Mouse (Mus musculus): Measurements from ENCODE around the gene Cadm4. TPM values are rescaled to one million over a fixed set of nuclear protein-coding genes. Genes with fewer than 3 reads are reported as not detected.

Gene Cadm4
- polyA plus RNA-seq, 1 experiment from 2014 or later: 90.6 TPM

DNA sequence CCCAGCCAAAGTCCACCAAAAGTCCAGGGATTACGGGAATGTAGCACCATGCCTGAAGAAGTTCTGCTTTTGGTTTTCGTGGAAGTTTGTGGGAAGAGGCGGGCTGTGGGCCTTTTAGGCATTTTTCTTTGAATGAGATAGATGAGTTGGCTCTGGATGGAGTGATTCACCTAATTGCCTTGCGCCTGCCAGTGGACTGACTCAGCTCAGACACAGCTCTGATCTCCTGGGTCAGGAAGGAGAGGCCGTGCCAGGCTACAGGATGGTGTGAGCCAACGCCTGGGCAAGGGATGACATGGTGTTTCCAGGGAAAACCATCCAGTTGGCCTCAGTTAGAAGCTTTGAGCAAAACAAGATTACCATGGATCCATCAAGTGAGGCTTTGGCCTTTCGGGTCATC, 11.5 kb upstream of the Cadm4 start:
- Histone ChIP-seq H3K27ac (replicated peaks) (no peak overlapping the region), H3K9me3 (replicated peaks) (no peaks in the 10 kb centered on the region), H3K4me1 (0 out of 2 replicates have a peak, but pooled peaks cover 9% of the 10 kb centered on the region), H3K4me2 (no peak overlapping the region), H3K36me3 (no peaks in the 10 kb centered on the region), H3K4me3 (replicated peaks) (no peak overlapping the region), H3K9ac (replicated peaks) (no peak overlapping the region), H3K27me3 (replicated peaks) (no peaks in the 10 kb centered on the region)
- no peak for ATAC-seq (ENCODE audit: low FRiP score)
- WGBS: 97% methylated on average over 7 of the region's 7 CpGs

DNA sequence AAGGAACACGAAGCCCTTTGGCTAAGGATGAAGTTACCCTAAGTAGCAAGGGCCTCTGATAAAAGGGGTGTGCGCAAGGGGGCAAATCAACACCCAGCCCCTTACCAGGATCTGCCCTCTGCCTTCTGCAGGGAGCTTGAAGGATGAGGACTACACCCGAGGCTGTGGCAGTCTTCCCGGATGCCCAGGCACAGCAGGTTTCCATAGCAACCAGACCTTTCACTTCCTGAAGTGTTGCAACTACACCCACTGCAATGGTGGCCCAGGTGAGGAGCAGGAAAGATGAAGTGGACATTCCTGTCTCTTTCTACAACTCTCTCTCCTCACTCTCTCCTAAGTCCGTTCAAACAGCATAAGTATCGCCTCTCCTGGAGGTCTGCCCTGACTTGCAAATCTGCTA, 9.4 kb upstream of the Cadm4 start:
- no peak overlapping the region for H3K9ac ChIP-seq (replicated peaks)
- 0 out of 2 replicates have a peak, but pooled peaks cover 12% of the 10 kb centered on the region for H3K4me1 ChIP-seq
- no peak overlapping the region for H3K27ac ChIP-seq (replicated peaks)
- no peaks in the 10 kb centered on the region for H3K27me3 ChIP-seq (replicated peaks)
- no peaks in the 10 kb centered on the region for H3K9me3 ChIP-seq (replicated peaks)
- H3K4me3 ChIP-seq (replicated peaks): no peak overlapping the region
- H3K36me3 ChIP-seq: no peaks in the 10 kb centered on the region
- 75% methylated on average over 6 of the region's 6 CpGs for WGBS
- no peak overlapping the region for H3K4me2 ChIP-seq
- no peak for ATAC-seq (ENCODE audit: low FRiP score)

DNA sequence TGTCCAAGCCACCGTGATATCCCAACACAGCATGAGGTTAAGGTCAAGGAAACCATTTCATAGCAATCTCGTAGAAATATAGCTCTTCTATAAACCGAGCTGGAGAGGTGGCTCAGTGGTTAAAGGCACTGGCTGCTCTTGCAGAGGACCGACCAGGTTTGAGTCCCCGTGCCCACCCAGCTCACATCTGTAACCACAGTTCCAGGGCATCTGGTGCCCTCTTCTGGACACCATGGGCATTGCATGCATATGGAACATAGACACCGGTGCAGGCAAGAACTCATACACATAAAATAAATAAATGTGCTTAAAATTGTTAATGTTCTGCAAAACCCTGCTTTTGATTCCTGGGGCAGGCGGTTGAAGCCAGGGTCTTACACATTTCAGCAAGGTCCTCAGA, 8.9 kb upstream of the Cadm4 start:
- Histone ChIP-seq H3K4me1 (0 out of 2 replicates have a peak, but pooled peaks cover 12% of the 10 kb centered on the region), H3K36me3 (no peaks in the 10 kb centered on the region), H3K4me2 (no peak overlapping the region), H3K27ac (replicated peaks) (no peak overlapping the region), H3K9me3 (replicated peaks) (no peaks in the 10 kb centered on the region), H3K4me3 (replicated peaks) (no peak overlapping the region), H3K27me3 (replicated peaks) (no peaks in the 10 kb centered on the region), H3K9ac (replicated peaks) (no peak overlapping the region)
- ATAC-seq (ENCODE audit: low FRiP score): no peak
- WGBS: 76% methylated on average over 7 of the region's 7 CpGs

DNA sequence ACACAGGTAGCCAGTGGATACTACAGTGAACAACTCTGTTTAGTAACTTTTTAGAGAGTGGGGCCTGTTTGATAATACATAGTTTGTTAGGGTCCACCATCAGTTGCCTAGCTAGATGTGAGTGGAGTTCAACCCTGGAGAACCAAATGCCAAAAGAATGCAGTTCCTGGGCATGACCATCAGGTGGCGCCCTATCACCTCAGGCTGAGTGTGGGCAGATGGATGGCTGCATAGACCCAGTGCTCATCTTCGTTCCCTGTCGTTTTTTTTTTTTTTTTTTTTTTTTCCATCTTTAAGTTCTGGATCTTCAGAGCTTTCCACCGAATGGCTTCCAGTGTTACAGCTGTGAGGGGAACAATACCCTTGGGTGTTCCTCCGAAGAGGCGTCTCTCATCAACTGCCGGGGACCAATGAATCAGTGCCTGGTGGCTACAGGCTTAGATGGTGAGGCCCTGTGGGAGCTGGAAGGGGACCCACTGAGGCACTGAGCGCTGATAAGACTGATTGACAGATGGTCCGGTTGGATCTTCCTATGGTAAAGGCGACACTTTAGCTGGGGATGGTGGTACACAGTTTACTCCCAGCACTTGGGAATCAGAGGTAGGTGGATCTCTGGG, 7.8 kb upstream of the Cadm4 start:
- Histone ChIP-seq H3K4me2 (no peak overlapping the region), H3K9me3 (replicated peaks) (no peaks in the 10 kb centered on the region), H3K27ac (replicated peaks) (no peak overlapping the region), H3K36me3 (no peaks in the 10 kb centered on the region), H3K27me3 (replicated peaks) (no peaks in the 10 kb centered on the region), H3K4me3 (replicated peaks) (no peak overlapping the region), H3K9ac (replicated peaks) (no peak overlapping the region), H3K4me1 (0 out of 2 replicates have a peak, but pooled peaks cover 12% of the 10 kb centered on the region)
- 41% methylated on average over 10 of the region's 10 CpGs for WGBS
- ATAC-seq (ENCODE audit: low FRiP score): 0 out of 2 replicates have a peak, but pooled peaks have one; percentile 20

DNA sequence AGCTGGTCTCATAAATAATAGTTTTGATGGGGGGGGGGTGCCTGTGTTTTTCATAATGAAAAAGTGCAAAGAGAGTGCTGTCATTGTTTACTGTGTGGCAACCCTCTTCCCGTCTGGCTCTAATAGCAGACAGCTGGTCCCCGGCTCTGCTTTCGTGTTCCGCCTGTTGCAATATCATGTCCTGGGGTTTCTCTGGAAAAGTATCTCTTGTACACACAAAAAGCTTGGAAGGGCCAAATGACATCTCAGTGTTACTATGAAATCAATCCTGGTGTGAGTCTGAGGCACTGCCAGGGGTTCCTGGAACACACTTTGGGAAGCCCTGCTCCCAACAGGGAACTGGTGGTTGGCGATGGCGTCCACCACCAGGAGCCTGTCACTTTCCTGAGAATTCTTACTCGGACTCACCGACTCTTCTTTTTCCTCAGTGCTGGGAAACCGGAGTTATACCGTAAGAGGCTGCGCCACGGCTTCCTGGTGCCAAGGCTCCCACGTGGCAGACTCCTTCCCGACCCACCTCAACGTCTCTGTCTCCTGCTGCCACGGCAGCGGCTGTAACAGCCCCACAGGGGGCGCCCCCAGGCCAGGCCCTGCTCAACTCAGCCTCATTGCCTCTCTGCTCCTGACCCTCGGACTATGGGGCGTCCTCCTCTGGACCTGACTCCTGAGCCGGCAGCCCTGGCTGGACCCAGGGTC, 6.9 kb upstream of the Cadm4 start:
- H3K4me2 ChIP-seq: peak overlapping the region; percentile 4; the same call in 1 of the 2 replicates
- H3K27me3 ChIP-seq (replicated peaks): no peaks in the 10 kb centered on the region
- no peak overlapping the region for H3K9ac ChIP-seq (replicated peaks)
- no peaks in the 10 kb centered on the region for H3K36me3 ChIP-seq
- no peak overlapping the region for H3K27ac ChIP-seq (replicated peaks)
- no peaks in the 10 kb centered on the region for H3K9me3 ChIP-seq (replicated peaks)
- no peak overlapping the region for H3K4me3 ChIP-seq (replicated peaks)
- no peak for ATAC-seq (ENCODE audit: low FRiP score)
- peaks cover 16% of the 10 kb centered on the region for H3K4me1 ChIP-seq
- WGBS: 30% methylated on average over 21 of the region's 21 CpGs

DNA sequence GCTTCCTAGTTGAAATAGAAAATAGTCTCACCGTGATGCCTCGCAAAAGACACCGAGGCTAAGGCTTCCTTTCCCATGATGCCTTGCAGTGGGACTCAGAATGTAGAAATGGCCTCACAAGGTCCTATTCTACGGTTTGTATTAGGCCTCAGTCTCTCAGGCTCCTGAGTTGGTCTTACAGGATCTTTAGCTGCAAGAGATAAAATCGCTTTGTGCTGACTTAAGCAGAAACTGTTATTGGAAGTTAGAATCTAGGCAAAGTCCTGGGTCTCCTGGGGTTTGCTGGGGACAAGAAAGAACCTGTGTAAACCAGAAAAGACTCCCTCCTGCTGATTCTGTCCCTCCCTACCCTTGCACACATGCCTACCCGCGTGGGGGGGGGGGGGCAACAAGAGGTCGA, 5.5 kb upstream of the Cadm4 start:
- no peaks in the 10 kb centered on the region for H3K27me3 ChIP-seq (replicated peaks)
- no peak overlapping the region for H3K4me3 ChIP-seq (replicated peaks)
- H3K9me3 ChIP-seq (replicated peaks): no peaks in the 10 kb centered on the region
- H3K4me1 ChIP-seq: peaks cover 30% of the 10 kb centered on the region
- no peak for ATAC-seq (ENCODE audit: low FRiP score)
- whole genome bisulfite sequencing: 80% methylated on average over 8 of the region's 8 CpGs
- H3K27ac ChIP-seq (replicated peaks): no peak overlapping the region
- no peak overlapping the region for H3K4me2 ChIP-seq
- no peaks in the 10 kb centered on the region for H3K36me3 ChIP-seq
- no peak overlapping the region for H3K9ac ChIP-seq (replicated peaks)

DNA sequence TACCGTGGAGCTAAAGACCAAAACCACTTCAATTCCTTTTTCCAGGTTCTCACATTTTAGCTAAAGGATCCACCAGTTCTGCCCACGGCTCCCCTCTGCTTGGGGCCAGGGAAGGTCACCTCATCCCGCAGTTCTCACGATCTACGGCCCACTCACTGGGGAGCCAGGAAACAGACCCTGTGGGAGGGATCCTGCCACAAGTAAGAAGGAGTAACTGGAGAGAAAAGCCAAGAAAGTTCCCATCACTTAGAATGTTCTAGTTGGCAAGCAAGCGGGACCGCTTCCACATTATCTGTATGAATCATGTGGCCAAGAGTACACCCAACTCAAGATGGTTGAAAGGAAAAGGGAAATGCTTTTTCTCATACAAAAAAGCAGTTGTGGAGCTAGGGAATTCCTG, 5.0 kb upstream of the Cadm4 start:
- Histone ChIP-seq H3K9ac (replicated peaks) (no peak overlapping the region), H3K4me1 (peaks cover 32% of the 10 kb centered on the region), H3K4me3 (replicated peaks) (no peak overlapping the region), H3K36me3 (no peaks in the 10 kb centered on the region), H3K9me3 (replicated peaks) (no peaks in the 10 kb centered on the region), H3K27me3 (replicated peaks) (no peaks in the 10 kb centered on the region), H3K4me2 (no peak overlapping the region), H3K27ac (replicated peaks) (no peak overlapping the region)
- no peak for ATAC-seq (ENCODE audit: low FRiP score)
- WGBS: 86% methylated on average over 7 of the region's 7 CpGs

DNA sequence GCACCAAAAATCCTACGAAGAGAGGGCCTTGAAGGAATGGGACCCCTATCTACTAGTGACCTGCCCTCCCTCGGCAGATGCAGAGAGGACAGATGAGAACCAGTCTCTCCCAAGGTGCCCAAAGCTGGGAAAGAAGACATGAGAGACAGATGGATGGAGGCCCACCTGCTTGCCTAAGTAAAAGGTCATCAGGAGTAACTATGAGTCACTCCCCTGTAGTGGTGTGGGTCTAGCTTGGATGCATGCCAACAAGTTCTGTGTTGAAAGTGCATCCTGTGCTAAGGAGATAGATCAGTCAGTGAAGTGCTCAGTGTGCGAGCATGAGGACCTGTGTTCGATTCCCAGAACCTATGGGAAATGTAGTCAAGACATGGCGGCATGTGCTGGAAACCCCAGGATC, 2.9 kb upstream of the Cadm4 start:
- H3K4me3 ChIP-seq (replicated peaks): no peak overlapping the region
- 93% methylated on average over 5 of the region's 5 CpGs for WGBS
- H3K4me1 ChIP-seq: peaks cover 45% of the 10 kb centered on the region
- H3K9ac ChIP-seq (replicated peaks): no peak overlapping the region
- no peak for ATAC-seq (ENCODE audit: low FRiP score)
- no peaks in the 10 kb centered on the region for H3K9me3 ChIP-seq (replicated peaks)
- H3K36me3 ChIP-seq: no peaks in the 10 kb centered on the region
- H3K27ac ChIP-seq (replicated peaks): no peak overlapping the region
- H3K4me2 ChIP-seq: no peak overlapping the region
- H3K27me3 ChIP-seq (replicated peaks): no peaks in the 10 kb centered on the region

DNA sequence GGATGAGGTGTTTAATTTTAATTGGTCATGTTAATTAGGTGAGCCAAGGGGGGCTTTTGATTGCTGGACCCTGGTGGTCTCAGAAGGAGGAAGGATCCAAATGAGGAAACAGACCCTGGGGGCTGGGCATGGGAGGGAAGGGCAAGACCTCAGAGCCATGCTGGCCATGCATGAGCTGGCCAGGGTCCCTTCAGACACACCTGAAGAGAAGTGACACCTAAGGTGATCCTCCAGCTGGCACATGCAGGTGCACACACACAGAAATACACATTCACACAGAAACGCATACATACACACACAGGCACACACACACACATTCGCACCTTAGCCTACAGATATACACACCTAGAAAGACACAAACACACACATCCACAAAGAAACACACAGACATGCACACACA, 2.1 kb upstream of the Cadm4 start:
- Histone ChIP-seq H3K27ac (replicated peaks) (no peak overlapping the region), H3K4me2 (peak overlapping the region; percentile 77), H3K9ac (replicated peaks) (no peak overlapping the region), H3K9me3 (replicated peaks) (no peaks in the 10 kb centered on the region), H3K4me1 (peaks cover 47% of the 10 kb centered on the region), H3K4me3 (replicated peaks) (peak overlapping the region; percentile 67; the same call in 1 of the 2 replicates), H3K27me3 (replicated peaks) (no peaks in the 10 kb centered on the region), H3K36me3 (no peaks in the 10 kb centered on the region)
- ATAC-seq (ENCODE audit: low FRiP score): no peak
- 88% methylated on average over 2 of the region's 2 CpGs for WGBS

DNA sequence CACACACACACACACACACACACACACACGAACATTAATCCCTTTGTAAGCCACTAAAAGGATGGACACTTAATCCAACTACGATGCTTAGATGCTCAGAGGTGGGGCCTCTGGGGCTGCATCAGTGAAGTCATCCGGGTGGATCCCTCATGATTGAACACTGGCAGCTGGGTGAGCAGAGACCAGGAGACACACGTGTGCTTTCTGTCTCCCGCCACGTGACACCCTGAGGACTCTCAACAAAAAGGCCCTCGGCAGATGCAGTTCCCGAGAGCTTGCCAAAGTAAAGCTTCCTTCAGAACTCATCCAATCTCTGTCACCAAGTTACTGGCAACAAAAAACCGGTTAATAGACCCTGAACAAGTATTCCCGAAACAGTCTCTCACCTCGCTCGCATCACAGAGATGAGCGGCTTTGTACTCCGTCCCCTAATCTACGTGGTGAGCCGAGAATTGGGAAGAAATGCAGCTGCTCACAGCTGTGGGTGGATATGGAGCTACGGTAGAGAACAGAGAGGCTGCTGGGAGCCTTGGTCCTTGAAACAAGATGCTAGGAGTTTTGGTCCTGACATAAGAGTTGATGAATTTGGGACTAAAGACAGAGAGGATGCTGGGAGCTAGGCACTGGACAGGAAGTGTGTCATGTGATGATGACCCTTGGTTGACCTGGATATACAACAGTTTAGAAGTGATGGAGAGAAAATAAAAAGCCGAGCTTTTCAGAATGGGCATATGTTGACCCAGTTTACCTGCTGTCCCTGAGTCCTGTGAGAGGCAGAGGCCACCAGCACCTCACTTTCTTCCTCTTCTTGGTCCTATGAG, 1.5 kb upstream of the Cadm4 start:
- Histone ChIP-seq H3K36me3 (no peaks in the 10 kb centered on the region), H3K4me1 (peaks cover 50% of the 10 kb centered on the region), H3K4me3 (replicated peaks) (peak overlapping the region; percentile 67), H3K9me3 (replicated peaks) (no peaks in the 10 kb centered on the region), H3K9ac (replicated peaks) (peak overlapping the region; percentile 81), H3K27ac (replicated peaks) (peak overlapping the region; percentile 23; the same call in 1 of the 2 replicates), H3K27me3 (replicated peaks) (no peaks in the 10 kb centered on the region), H3K4me2 (peak overlapping the region; percentile 77)
- WGBS: 43% methylated on average over 18 of the region's 18 CpGs
- ATAC-seq (ENCODE audit: low FRiP score): no peak

DNA sequence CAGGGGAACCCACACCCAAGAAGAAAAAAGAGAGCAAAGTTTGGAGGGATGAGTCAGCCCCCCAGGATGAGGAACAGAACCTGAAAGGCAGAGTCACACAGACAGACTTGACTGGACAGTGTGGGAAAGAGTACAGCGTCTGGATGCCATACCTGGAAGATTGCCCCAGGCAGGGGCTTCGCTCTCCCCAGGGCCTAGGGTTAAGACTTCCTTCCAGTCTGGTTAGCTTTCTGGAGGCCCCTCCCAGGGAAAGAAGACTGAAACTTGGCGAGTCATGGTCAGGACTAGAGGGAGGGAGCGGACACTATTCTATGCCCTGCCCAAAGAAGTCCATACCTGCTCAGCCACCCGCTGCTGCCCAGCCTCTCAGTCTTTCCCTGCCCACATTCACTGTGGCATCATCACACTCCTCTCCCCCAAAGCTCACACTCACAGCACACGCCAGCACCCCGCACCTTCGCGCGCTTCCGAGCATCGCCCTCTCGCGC, 793 bp upstream of the Cadm4 start:
- no peak; the same call in 1 of the 2 replicates for ATAC-seq (ENCODE audit: low FRiP score)
- Histone ChIP-seq H3K9me3 (replicated peaks) (no peaks in the 10 kb centered on the region), H3K27me3 (replicated peaks) (no peaks in the 10 kb centered on the region), H3K4me1 (peaks cover 57% of the 10 kb centered on the region), H3K27ac (replicated peaks) (peak overlapping the region; percentile 89), H3K9ac (replicated peaks) (peak overlapping the region; percentile 81), H3K4me3 (replicated peaks) (peak overlapping the region; percentile 67), H3K36me3 (no peaks in the 10 kb centered on the region), H3K4me2 (peak overlapping the region; percentile 77)
- WGBS: 10% methylated on average over 14 of the region's 14 CpGs

Data from neural tube, embryonic 15.5 days (tissue).